Mouse (Mus musculus) thymus, adult 2 months (tissue): Measurements from ENCODE around the gene Zranb1.

Experiments used
- CTCF ChIP-seq: fragments of 200-500 bp; IDR thresholded peaks from 2 replicates; pipeline ENCODE4 v1.5.1; 2012; ENCODE audit warnings: mild to moderate bottlenecking, control low read depth, low read length, moderate library complexity, borderline replicate concordance; ENCODE audit not compliant: control insufficient read depth, poor library complexity, insufficient read depth; ENCODE audit errors: extremely low read depth
- POLR2A ChIP-seq: fragments of 200-500 bp; IDR thresholded peaks from 2 replicates; pipeline ENCODE4 v1.6.1; 2012; ENCODE audit warnings: mild to moderate bottlenecking, low read length, control low read depth, moderate library complexity; ENCODE audit not compliant: control insufficient read depth, poor library complexity, insufficient read depth; ENCODE audit errors: extremely low read depth

GRCm38 (mm10) chr7:132897258-132897657 lies 33.7 kb upstream of the Zranb1 start:
- TF ChIP-seq POLR2A, result no peak
- TF ChIP-seq CTCF, result no peak
